Mouse (Mus musculus) activated CD4-positive, CD25-positive, alpha-beta regulatory T cell, adult 4 months (primary cell): ENCODE measurements around the gene Zswim7. TPM values are rescaled to one million over a fixed set of nuclear protein-coding genes. Genes with fewer than 3 reads are reported as not detected.

Experiments used
- ATAC-seq: one replicate; pipeline ENCODE4 v1.8.0; 2017
- polyA plus RNA-seq, 2 experiments: library from polyadenylated mRNA; unstranded; fragments of 100-300 nt; shearing (Covaris generic); gene quantifications; one replicate each; pipeline ENCODE4 v1.2.1; 2017

Zswim7 gene
- polyA plus RNA-seq, 2 experiments from 2014 or later: 8.7 to 10.3 TPM

DNA sequence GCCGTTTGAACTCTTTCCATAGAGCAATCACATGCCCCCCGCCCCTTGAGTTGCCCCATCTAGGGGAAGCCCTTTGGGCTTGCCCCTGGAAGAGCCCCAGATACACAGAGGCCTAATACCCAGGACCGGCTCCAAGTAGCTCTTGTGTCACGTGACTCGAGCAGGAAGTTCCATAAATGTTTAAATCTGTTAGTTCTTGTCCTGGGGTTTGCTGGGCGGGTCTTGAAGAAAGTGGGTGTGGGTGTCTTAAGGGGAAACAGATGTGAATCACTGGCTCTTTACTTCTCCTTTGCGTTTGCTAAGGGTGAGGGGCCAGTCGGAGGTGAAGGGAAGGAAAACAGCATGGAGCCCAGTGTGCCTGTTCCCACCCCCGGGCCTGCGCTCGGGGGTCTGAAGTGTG, 30.1 kb downstream of the Zswim7 start:
- ATAC-seq: no peak

DNA sequence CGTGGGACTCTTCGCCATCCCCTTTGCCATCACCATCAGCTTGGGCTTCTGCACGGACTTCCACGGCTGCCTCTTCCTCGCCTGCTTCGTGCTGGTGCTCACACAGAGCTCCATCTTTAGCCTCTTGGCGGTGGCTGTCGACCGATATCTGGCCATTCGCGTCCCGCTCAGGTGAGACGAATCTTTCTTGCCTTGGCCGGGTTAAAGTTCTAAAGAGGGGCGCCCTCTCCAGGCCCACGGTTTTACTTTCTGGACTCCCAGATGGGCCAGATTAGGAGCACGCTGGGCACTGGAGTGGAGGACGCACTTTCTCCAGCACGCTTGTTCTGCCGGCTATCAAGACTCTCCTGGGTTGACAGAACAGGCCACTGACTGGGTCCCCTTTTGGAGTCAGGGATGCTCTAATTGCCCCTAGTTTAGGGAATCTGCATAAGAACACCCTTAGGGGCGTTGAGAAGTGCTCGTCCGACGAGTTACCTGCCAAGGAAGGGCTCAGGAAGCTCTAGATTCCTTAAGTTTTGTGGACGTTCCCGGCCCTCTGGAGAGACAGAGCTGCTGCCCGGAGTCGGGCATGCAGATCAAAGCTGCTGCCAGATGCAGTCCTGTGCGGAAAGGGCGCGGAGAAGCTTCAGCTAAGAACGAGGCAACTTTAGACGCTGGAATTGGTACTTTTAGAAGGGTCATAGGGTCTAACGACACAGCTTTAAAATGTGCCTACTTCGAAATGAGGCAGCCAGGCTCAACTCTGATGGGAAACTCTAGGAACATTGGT, 31.7 kb downstream of the Zswim7 start:
- ATAC-seq: no peak

GRCm38 (mm10) chr11:62248401-62249244, 32.6 kb downstream of the Zswim7 start, which contains the start of gene Adora2b:
Gene Adora2b, plus strand, starts transcription at chr11:62248984.
- no peak for ATAC-seq

DNA sequence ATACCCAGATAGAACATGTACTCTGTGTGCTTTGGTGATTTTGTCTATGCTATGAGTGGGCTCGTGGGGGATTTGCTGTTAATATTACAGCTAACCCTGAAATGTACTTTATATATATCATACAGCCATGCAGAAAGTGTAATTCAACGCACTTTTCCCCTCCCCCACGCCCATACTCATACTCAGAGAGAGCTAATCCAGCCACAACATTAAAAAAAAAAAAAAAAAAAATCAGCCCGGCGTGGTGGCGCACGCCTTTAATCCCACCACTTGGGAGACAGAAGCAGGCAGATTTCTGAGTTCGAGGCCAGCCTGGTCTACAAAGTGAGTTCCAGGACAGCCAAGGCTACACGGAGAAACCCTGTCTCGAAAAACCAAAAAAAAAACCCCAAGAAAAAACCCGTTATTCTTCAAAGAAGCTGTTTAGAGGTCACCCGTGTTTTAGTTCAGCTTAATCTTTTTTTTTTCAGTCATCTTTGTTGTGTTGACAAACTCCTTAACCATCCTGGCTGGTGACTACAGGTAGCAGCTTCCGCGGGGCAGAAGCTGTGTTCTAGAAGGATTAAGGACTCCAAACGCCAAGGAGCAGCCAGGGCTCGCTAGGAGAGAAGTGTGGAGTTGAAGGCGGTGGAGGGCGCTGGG, 33.3 kb downstream of the Zswim7 start:
- no peak for ATAC-seq

GRCm38 (mm10) chr11:62244471-62244870, 36.7 kb downstream of the Zswim7 start:
- ATAC-seq: no peak

GRCm38 (mm10) chr11:62243871-62244270, 37.3 kb downstream of the Zswim7 start:
- no peak for ATAC-seq

GRCm38 (mm10) chr11:62240631-62241261, 40.4 kb downstream of the Zswim7 start:
- no peak for ATAC-seq

DNA sequence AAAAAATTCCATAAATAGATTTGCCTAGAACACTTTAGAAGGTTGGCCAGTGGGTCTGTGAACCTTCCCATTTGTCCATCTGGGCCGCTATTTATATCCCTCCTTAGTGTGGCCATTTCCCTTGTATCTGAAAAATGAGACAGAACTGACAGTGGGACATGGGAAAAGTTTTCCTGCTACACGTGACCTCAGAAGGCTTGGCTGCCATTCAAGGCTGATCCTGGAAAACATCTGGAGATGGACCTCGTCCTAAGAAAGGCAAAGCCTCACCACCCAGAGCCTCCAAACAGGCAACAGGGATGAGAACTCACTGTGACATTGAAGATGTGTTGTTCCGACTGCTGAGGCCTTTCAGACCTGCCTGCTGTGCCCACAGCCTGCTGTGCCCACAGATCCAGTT, 56.4 kb downstream of the Zswim7 start:
- no peak for ATAC-seq

DNA sequence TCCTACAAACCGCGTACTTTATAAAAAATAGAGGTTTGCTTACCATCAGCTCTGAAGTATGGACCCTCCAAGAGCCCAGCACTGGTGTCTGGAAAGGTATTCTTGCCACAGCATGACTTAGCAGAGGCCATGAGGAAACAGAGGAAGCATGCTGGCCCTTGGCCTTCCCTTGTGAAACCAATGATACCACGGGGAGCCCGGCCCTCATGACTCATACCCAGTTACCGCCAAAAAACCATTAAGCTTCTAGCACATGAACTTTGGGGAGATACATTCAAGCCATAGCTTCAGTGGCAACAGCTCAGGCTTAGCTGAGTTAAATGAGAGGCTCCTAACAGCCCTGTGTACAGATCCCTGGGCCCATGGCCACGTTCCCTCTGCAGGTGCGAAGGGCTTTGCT, 57.2 kb downstream of the Zswim7 start:
- ATAC-seq: no peak

DNA sequence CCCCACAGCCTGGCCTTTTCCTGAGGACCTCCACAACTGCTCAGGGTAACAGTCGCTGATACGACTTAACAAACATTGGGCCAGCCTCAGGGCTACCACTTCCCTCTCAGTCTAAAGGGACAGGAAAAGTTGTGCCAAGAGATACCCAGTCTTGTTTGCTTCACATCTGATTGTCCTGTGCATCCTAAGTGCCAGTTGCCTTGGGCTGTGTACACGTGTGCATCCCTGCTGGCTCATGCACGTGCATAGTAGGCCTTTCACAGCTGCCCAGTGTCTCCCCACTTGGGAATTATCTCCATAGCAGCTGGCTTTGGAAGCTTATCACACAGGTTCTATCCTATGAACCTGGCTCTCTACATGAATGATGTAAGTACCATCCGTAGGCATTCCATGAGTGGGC, 57.8 kb downstream of the Zswim7 start:
- no peak for ATAC-seq

DNA sequence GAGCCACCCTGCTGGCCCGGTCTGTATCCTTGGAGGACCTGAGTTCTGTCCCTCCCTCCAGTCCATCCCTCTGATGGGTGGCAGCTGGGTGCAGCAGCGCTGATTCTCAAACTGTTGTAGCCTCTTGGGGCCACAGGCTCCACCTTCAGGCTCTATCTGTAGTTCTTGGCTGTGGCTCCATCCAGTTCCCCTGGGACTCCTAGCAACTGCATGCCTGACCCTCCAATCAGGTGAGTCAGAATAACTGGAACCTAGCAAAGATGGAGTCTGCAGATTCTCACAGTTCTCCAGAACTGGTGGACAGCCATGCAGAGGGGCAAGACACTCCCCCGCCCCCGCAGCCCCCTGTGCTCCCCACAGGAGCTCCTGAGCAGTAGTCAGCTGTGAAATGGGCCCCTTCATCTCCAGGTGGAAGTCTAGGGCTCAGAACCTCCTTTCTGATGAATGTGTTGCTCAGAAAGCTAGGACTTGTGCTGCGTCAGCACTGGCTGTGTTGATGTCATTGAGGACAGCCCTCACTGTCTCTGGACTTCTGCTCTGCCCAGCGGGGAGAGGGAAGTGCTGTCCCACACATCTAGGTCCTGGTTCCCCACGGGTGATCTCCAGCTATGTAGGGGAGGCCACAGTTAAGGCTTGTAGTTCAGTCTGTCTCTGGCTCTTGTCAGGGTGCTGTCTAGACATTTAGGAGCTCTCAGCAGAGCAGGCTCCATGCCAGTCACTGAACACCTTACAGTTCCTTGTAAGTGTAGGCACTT, 60.2 kb downstream of the Zswim7 start:
- no peak for ATAC-seq

DNA sequence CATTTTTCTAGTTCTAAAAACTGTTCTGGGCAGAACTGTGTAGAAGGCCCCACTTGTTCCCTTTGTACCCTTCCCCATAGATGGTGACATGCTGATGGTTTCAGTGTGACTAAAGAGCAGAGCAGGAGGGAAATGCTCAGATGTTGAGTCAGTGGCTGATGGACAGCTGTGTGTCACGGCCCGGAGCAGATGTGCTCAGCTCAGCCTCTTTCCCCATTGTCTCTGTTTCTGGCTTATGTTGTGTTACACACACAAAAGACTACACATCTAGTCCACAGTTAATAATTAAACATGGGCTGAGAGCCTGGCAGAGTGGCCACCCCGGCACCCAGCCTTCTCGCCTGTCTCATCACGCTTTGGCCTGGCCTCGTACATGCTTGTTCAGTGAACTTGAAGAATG, 63.4 kb downstream of the Zswim7 start:
- no peak for ATAC-seq

Other genes with a start within 250 kb of the Zswim7 start
- gene Adora2b, start 32.4 kb downstream of the Zswim7 start, polyA plus RNA-seq: not detected
- gene Ttc19, start 98 bp upstream of the Zswim7 start, polyA plus RNA-seq: 10 to 100 TPM; 10.6 to 10.7 TPM
- gene Pigl, start 177.1 kb upstream of the Zswim7 start, polyA plus RNA-seq: 1 to 10 TPM; 6.8 to 9.9 TPM
- gene Ncor1, start 177.2 kb upstream of the Zswim7 start, polyA plus RNA-seq: 100 to 1,000 TPM; 162 to 188 TPM